Mouse (Mus musculus) lung, adult 2 months (tissue): Measurements from ENCODE around the gene Ptprt. TPM values are rescaled to one million over a fixed set of nuclear protein-coding genes. Genes with fewer than 3 reads are reported as not detected.

ENCODE experiments used
- DNase-seq: peaks from one replicate; pipeline ENCODE4 v3.0.0; 2022
- H3K4me1 ChIP-seq: fragments of 200-500 bp; 2 replicates; pipeline ENCODE4 v1.6.1; 2011; ENCODE audit warnings: low read length; ENCODE audit not compliant: control insufficient read depth, insufficient read depth
- H3K4me3 ChIP-seq: fragments of 200-500 bp; replicated peaks from 2 replicates; pipeline ENCODE3; 2011; ENCODE audit warnings: low read depth, mild to moderate bottlenecking, control low read depth, low read length; ENCODE audit errors: extremely low read depth
- CTCF ChIP-seq: fragments of 200-500 bp; IDR thresholded peaks from 2 replicates; pipeline ENCODE4 v1.5.1; 2011; ENCODE audit warnings: mild to moderate bottlenecking, low read length, control low read depth; ENCODE audit not compliant: insufficient read depth
- POLR2A ChIP-seq: fragments of 200-500 bp; IDR thresholded peaks from 2 replicates; pipeline ENCODE4 v1.6.1; 2011; ENCODE audit warnings: low read depth, mild to moderate bottlenecking, control low read depth, low read length, borderline replicate concordance; ENCODE audit errors: extremely low read depth
- WGBS: fragments of 180-500 bp; shearing (Covaris S2); methylation state at CpG from one replicate; pipeline ENCODE4 v1.1.7; 2018; 5-methylcytosine and 5-hydroxymethylcytosine counted together
- polyA plus RNA-seq: library from polyadenylated mRNA; depleted of rRNA; stranded (reverse); fragments of >200 nt; gene quantifications from 2 replicates; pipeline ENCODE4 v1.2.3, GENCODE M21; 2012

Ptprt gene
- polyA plus RNA-seq, 1 experiment: 2.7 TPM

DNA sequence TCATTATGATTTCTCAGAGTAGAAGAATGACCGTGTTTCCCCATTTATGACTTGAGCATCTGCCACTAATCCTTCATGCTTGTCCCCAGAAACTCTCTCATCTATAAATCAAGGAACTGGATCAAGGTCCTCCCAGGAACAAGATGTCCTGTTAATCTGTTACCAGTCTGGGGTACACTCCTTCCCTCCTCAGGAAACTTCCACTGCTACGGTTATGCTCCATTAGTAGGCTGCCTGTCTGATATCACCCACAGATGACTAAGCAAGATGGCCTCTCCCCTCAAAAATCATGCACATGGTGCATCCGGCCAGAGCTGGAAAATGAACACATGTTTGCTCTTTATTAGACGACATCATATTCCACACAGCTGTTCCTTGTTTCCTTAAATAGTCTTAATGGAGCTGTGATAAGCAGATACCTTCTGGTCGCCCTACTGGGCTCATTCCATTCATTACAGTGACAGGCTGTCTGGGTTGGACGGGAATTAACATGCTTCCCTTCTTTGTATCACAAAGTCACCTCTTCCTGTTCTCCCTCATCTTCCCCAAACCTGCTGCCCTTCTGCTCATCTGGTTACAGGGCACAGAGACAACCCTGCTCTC is 1060.6 kb downstream of the Ptprt start:
- DNase-seq: no peak
- no peak overlapping the region for H3K4me3 ChIP-seq
- H3K4me1 ChIP-seq: no peaks in the 10 kb centered on the region
- no peak for TF ChIP-seq CTCF
- no peak for TF ChIP-seq POLR2A
- 35% methylated on average over 6 of the region's 6 CpGs for WGBS

DNA sequence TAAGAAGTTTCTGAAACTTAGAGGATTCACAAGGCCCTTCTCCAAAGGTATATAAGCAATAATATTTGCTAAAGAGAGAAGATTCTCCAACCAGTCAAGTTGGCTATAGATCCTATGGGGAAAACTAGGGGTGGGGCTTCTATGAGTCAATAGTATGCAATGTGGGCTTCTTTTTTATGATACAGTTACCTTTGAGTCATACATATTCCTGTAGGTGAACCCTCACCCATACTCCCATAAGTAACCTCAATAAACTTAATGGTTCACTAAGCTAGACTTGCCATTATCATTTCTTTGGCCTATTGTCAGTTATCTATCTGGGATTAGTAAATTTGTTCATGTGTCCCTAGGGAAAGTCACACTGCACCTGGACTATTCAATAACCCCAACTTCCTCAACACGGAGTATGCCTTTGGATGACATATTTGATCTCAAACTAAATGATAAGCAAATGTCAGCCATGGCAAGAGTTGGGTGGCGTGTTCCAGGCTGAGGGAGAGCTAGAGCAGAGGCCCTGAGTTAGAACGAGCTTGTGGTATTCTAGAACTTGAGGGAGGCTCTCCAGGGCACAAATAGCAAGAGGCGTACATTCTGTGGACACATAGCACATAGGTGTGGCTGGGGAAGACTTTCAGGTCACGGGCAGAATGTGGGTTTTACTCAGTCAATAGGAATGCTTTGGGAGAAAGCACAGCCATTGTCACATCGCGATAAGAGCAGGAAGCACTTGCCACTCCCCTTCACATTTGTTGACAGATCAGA is 1067.4 kb downstream of the Ptprt start:
- Histone ChIP-seq H3K4me1 (no peaks in the 10 kb centered on the region), H3K4me3 (no peak overlapping the region)
- 70% methylated on average over 7 of the region's 7 CpGs for WGBS
- no peak for DNase-seq
- TF ChIP-seq POLR2A: no peak
- TF ChIP-seq CTCF: no peak

DNA sequence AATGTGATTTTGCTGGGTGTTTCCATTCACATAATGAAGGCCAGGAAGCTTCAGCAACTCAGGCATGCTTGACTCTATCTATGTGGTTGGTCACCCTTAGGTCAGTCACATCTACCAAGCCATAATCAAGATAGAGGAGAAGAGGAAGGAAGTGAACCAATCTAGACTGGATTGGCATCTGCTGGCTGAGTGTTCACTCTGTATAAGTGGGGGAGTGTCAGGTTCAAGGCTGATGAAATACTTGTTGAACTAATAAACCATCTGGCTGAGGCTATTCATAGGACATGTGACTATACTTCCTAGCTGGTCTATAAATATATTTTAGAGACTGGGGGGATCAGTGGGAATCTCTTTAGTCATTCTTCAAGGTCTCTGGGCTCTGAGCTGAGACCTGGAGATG is 1086.5 kb downstream of the Ptprt start:
- no peak overlapping the region for H3K4me3 ChIP-seq
- no peak for DNase-seq
- TF ChIP-seq CTCF (no peak), POLR2A (no peak)
- H3K4me1 ChIP-seq: no peaks in the 10 kb centered on the region

GRCm38 (mm10) chr2:161572201-161572600 is 1088.7 kb downstream of the Ptprt start:
- no peaks in the 10 kb centered on the region for H3K4me1 ChIP-seq
- no peak for TF ChIP-seq POLR2A
- no peak for TF ChIP-seq CTCF
- H3K4me3 ChIP-seq: no peak overlapping the region
- no peak for DNase-seq

DNA sequence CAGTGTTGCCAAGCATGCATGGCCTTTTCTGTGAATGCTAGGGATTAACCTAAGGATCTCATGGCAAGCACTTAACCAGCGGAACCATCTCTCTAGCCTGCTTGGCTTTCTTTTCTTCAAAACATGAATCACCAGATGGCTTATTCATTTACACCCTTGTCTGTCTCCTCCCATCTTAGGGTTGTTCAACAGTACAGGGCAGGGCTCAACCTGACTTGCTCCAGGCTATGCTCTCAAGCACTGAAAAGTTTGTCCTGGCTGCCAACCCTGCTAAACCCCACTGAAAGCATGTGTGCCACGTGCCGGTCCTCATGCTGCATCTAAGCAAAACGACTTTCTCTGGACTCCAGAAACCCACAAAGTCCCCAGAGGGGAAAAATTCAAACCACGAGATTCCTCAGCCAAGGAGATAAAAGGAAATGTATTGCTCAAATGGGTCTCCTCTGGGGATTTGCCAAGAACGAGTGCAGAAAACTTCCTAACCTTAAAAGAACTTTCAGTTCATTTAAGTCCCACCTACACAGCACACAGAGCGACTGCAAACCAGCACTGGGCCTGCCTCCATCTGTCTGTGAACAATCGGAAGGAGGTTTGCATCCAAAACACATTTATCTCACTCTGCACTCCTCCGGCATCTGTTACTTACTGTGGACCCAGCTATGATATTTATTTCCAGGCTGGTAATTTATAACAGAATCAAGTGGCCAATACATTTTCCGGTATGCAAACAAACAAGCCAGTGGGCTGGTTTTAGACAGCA is 1090.5 kb downstream of the Ptprt start:
- 54% methylated on average over 10 of the region's 10 CpGs for WGBS
- no peak for DNase-seq
- no peaks in the 10 kb centered on the region for H3K4me1 ChIP-seq
- H3K4me3 ChIP-seq: no peak overlapping the region
- TF ChIP-seq CTCF (no peak), POLR2A (no peak)

- H3K4me1 ChIP-seq: no peaks in the 10 kb centered on the region
- no peak for DNase-seq
- 70% methylated on average over 2 of the region's 2 CpGs for WGBS
- TF ChIP-seq CTCF (no peak), POLR2A (no peak)
- H3K4me3 ChIP-seq: no peak overlapping the region
These were observed 1099.4 kb downstream of the Ptprt start for GRCm38 (mm10) chr2:161561502-161561901.

GRCm38 (mm10) chr2:161557874-161558273 is 1103.1 kb downstream of the Ptprt start:
- DNase-seq: no peak
- 76% methylated on average over 4 of the region's 4 CpGs for WGBS
- TF ChIP-seq POLR2A (no peak), CTCF (no peak)
- Histone ChIP-seq H3K4me1 (no peaks in the 10 kb centered on the region), H3K4me3 (no peak overlapping the region)

DNA sequence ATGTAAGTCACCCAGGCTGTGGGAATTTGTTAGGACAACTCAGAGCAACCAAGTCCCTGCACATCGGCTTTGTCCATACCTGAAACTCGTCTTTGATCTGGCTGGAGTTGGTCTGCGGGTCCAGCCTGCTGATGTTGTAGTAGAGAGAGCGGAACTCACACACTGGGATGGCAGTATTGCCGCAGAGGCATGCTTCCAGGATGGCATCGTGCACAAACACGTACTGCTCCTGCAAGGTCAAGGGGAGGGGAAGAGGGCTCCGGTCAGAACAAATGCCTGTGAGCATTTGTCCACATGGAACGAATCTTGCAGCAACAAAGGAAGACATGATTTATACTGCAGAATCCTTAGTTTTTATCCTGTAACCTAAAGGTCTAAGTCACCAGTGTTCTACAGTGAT is 1107.3 kb downstream of the Ptprt start:
- TF ChIP-seq POLR2A (no peak), CTCF (no peak)
- WGBS: 76% methylated on average over 9 of the region's 9 CpGs
- Histone ChIP-seq H3K4me3 (no peak overlapping the region), H3K4me1 (no peaks in the 10 kb centered on the region)
- DNase-seq: no peak

GRCm38 (mm10) chr2:161552011-161552410 is 1108.9 kb downstream of the Ptprt start:
- 73% methylated on average over 2 of the region's 2 CpGs for WGBS
- no peak for TF ChIP-seq CTCF
- DNase-seq: no peak

More at GRCm38 (mm10) chr2:161552011-161552410, 1108.9 kb downstream of the Ptprt start:
- no peak overlapping the region for H3K4me3 ChIP-seq
- H3K4me1 ChIP-seq: no peaks in the 10 kb centered on the region
